Comparison of ENCODE assay signal across 1 mouse cellular context in the genomic region with DNA sequence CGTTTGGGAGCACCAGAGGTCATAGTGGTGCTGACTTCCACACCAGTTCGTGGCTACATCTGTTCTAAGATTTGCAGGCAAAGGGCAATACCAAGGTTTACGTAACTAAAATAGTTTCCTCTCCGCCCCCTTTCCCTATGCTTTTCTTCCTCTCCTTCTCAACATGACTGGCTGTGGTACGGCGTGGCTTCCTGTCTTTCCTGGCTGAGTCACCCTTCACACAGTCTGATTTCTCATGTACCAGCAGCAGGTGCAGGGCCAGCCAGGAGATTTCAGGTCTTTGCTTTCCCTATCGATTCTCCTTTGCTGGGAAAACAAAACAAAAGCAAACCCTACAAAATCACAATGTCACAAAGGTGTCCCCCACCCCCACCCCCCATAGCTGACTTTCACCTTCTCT.
TF ChIP-seq lines count a peak whose summit lies in the region.

No protein-coding gene starts in this region.

TF ChIP-seq in CH12.LX, 34 proteins besides CTCF, POLR2A, EP300 and RAD21 (continued from another document):
- no peak for TF ChIP-seq TCF12 (IDR thresholded peaks at IDR 0.05; ENCODE audit: low read depth, low read length)
- TF ChIP-seq ELF1 (IDR thresholded peaks at IDR 0.05; ENCODE audit: low read depth, low read length): no peak
- TF ChIP-seq IRF4 (IDR thresholded peaks at IDR 0.05; ENCODE audit: low read depth, low read length): no peak
- no peak for TF ChIP-seq POLR2AphosphoS2 (IDR thresholded peaks at IDR 0.05; ENCODE audit: low read depth, low read length)
- no peak for TF ChIP-seq HCFC1 (IDR thresholded peaks at IDR 0.05; ENCODE audit: low read depth, low read length)
- no peak for TF ChIP-seq MXI1 (IDR thresholded peaks at IDR 0.05; ENCODE audit: low read depth, low read length)
- no peak for TF ChIP-seq MAZ (IDR thresholded peaks at IDR 0.05; ENCODE audit: low read depth, low read length)
